Mouse (Mus musculus): Measurements from ENCODE around the gene Sarnp.

Sarnp gene

GRCm38 (mm10) chr10:128918246-128918645 is 101.1 kb downstream of the Sarnp start:
- DNase-seq = peak; percentile 98

GRCm38 (mm10) chr10:128919203-128919631 is 102.1 kb downstream of the Sarnp start:
- peak; percentile 68 for DNase-seq

DNA sequence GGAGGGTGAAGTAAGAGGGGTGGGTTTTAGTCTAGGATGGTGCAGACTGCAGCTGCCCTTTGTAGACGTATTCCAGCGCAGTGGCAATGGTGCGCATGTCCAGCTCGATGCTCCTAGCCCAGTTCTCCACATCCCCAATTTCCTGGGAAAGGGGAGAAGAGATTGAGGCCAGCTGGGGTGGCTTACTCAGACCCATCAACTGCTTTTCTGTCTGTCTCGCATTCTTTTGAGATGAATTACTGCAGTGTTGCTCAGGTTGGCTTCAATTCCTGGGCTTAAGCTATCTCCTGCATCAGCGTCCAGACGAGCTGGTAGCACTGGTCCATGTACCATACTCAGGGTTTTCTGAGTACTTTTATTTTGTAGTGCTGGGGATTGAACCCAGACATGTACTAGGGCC is 102.8 kb downstream of the Sarnp start:
- peak; percentile 25 for DNase-seq

DNA sequence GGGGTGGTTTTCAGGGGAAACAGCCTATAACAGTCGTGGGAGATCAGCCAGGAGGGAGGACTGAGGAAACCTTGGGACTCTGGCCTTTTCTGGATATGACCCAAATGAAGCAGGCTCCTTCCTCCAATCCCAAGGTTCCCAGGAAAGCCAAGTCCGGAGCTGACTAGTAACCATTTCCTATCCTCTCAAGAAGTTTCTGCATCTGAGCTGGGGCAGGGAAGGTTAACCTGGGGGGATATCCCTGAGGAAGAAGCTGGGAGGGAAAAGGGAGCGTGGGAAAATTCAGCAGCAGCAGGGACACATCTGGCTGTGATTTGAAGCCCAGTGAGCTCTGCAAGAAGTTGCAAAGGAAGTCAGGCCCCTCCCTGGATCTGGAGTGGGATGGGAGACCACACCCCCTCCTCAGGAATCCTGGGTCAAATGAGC is 103.6 kb downstream of the Sarnp start:
- no peak for DNase-seq

DNA sequence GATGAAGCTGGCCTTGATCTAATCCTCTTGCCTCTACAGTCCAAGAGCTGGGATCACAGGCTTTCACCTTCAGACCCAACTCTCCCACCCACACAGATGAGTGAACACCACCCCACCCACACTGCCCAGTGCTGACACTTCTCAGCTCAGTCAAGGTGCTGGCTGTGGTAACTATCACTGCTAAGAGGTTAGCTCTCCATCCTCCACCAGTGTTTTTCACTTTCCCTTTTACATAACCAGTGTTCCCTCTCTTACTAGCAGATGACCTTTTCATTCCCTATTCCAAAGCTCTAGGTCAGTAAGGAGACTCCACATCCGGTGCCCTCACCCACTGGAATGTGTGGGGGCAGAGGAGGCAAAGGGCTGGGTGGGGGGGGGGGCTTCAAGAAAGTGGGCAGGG is 104.1 kb downstream of the Sarnp start:
- peak; percentile 36 for DNase-seq

DNA sequence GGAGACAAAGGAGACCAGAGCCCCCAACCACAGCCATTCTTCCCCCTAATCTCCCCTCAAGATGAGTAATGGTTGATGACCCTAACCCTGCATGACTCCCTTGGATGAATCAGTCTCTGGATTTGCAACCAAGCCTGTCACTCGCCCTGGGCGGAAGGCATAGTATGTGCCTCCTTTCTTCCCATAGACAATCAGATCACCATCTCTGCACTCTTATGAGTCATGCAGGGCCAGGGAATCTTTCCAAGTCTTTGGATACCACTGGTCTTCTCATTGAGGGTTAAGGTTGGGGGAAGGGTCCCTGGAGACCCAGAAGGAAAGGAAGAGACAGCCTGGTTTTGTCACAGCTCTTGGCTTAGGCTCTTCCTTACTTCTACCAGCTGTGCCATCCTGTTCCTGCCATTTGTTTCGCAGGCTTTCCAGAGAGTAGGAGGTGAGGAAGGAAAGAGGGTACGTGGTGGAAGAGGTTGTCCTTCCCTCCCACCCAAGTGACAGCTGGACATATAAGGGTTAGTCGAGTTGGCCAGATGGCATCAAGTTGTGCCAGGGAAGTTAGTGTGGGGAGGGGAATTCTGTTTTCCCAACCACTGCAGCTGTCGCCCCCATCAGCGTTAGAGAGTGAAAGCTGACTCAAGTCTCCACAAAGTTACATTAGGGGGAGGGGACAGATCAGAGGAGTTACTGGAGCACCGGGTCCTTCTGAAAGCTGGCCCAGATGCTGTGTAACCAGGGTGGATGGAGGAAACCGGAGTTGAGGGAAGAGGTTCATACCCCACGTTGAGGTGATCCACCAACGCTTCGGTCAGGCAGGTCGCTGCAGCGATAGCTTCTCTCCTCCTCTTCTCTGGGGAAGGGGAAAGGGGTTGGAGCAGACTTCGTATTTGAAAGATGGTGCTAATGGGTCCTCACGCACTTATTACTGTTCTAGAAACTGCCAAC is 105.0 kb downstream of the Sarnp start:
- peak; percentile 69 for DNase-seq

DNA sequence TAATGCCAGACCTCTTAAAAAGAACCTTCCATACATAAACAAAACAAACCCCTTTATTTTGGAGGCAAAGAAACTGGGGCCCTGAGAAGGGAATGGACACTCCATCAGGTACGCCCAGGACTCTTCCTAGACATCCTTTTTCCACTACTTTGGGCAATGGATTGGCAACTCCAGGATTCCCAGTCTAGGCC is 105.6 kb downstream of the Sarnp start, which contains the start of gene Rdh5:
Gene Rdh5 (minus strand): TSS at position 67 of the 191 bp plus-strand sequence.
- DNase-seq = no peak

- DNase-seq = peak; percentile 96
Measured at GRCm38 (mm10) chr10:128923013-128923691, 106.0 kb downstream of the Sarnp start.

DNA sequence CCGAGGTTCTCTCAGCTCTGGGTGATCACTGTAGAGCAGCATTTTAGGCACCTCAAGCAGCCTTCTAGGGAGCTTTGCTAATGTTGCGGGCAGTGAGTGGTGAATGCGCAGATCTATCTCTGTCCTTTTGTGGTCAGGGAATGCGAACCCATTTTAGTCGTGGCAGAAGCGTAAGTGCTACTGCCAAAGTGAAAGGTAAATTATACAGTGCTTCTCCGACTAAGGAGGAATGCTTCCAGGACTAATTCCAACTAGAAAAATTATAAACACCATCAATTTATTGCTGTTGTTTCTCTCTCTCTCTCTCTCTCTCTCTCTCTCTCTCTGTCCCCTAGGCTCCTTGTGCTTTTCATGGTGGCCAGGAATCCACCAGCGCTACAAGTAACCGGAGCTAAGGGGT is 106.8 kb downstream of the Sarnp start, which contains the start of gene Bloc1s1:
Gene Bloc1s1 (minus strand): TSS at position 101 of the 400 bp plus-strand sequence.
- DNase-seq = no peak

Measured in cerebellum, adult 9-10 months (tissue).